Mouse (Mus musculus) hindbrain, embryonic 14.5 days (tissue): Measurements from ENCODE around the gene Ankrd54. TPM values are rescaled to one million over a fixed set of nuclear protein-coding genes. Genes with fewer than 3 reads are reported as not detected.
"Not testable (repeated sequence)": the region's sequence is repeated elsewhere in the genome, so short reads cannot be mapped to it uniquely, and the experiment has no call there.

Experiments used
- ATAC-seq: fragments of 200-750 bp; cut with Nextera tagmentation; 2 replicates; pipeline ENCODE4 v1.8.0; 2017; ENCODE audit warnings: moderate number of reproducible peaks, mild to moderate bottlenecking, moderate TSS enrichment, moderate library complexity; ENCODE audit not compliant: low FRiP score
- DNase-seq: peaks from one replicate; pipeline ENCODE4 v3.0.0-alpha.2; 2015; ENCODE audit warnings: low spot score
- H3K27ac ChIP-seq: fragments of 300-500 bp; sonication (generic); 2 replicates; pipeline ENCODE4 v1.5.1; 2014; ENCODE audit warnings: mild to moderate bottlenecking, moderate library complexity
- H3K27me3 ChIP-seq: fragments of 300-500 bp; sonication (generic); 2 replicates; pipeline ENCODE4 v1.6.1; 2014; ENCODE audit warnings: mild to moderate bottlenecking, low read length, mixed read lengths; ENCODE audit not compliant: control insufficient read depth, insufficient read depth
- H3K36me3 ChIP-seq: fragments of 300-500 bp; sonication (generic); replicated peaks from 2 replicates; pipeline ENCODE4 v1.6.1; 2014; ENCODE audit not compliant: control insufficient read depth, insufficient read depth
- H3K4me1 ChIP-seq: fragments of 300-500 bp; sonication (generic); replicated peaks from 2 replicates; pipeline ENCODE4 v1.6.1; 2014; ENCODE audit warnings: antibody characterized with exemption, low read length, mixed read lengths; ENCODE audit not compliant: control insufficient read depth, insufficient read depth
- H3K4me2 ChIP-seq: fragments of 300-500 bp; sonication (generic); replicated peaks from 2 replicates; pipeline ENCODE4 v1.6.1; 2014; ENCODE audit warnings: mild to moderate bottlenecking, moderate library complexity
- H3K4me3 ChIP-seq: fragments of 300-500 bp; sonication (generic); replicated peaks from 2 replicates; pipeline ENCODE4 v1.5.1; 2014; ENCODE audit warnings: mild to moderate bottlenecking, low read length
- H3K9ac ChIP-seq: fragments of 300-500 bp; sonication (generic); 2 replicates; pipeline ENCODE4 v1.6.1; 2014
- H3K9me3 ChIP-seq: fragments of 300-500 bp; sonication (generic); 2 replicates; pipeline ENCODE4 v1.6.1; 2016; ENCODE audit warnings: low read length; ENCODE audit not compliant: control insufficient read depth
- WGBS: fragments of 180-500 bp; shearing (Covaris S2); extraction: QIAGEN DNeasy Blood & Tissue Kit; methylation state at CpG from one replicate; pipeline ENCODE4 v1.1.7; 2014; 5-methylcytosine and 5-hydroxymethylcytosine counted together
- polyA plus RNA-seq: library from polyadenylated mRNA; unstranded; fragments of >200 nt; fragmentation: Nextera tagmentation; extraction: Ambion mirVana; gene quantifications from 2 replicates; pipeline ENCODE4 v1.2.1, GENCODE M21; 2014

The Ankrd54 gene
- polyA plus RNA-seq, 1 experiment from 2014 or later: 42.2 TPM

DNA sequence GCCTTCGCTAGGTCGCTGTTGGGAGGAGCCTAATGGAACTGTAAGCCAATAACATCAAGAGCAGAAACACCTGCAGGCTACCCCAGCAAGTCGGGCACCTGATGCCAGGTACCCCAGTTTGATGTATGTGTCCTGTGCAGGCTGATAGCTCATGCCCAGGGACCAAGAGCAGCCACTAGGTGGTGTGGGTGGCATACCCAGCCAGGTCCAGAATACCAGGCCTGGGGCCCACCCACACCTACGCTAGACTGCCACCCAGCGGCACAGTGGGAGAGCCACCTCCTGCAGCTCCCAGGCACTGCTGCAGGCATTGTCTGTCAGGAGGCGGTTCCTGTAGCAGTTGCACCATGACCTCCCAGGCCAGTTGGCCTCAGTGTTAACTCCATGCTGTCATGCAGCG, 23.8 kb downstream of the Ankrd54 start:
- H3K36me3 ChIP-seq: peaks cover 12% of the 10 kb centered on the region; the same call in 1 of the 2 replicates
- ATAC-seq: no peak
- H3K27me3 ChIP-seq: peaks cover 34% of the 10 kb centered on the region
- peaks cover 11% of the 10 kb centered on the region; the same call in 1 of the 2 replicates for H3K4me1 ChIP-seq
- no peak overlapping the region for H3K27ac ChIP-seq
- H3K4me3 ChIP-seq: no peak overlapping the region
- no peak overlapping the region for H3K9ac ChIP-seq
- DNase-seq: no peak
- H3K9me3 ChIP-seq: no peaks in the 10 kb centered on the region
- WGBS: 20% methylated on average over 7 of the region's 7 CpGs
- no peak overlapping the region for H3K4me2 ChIP-seq

DNA sequence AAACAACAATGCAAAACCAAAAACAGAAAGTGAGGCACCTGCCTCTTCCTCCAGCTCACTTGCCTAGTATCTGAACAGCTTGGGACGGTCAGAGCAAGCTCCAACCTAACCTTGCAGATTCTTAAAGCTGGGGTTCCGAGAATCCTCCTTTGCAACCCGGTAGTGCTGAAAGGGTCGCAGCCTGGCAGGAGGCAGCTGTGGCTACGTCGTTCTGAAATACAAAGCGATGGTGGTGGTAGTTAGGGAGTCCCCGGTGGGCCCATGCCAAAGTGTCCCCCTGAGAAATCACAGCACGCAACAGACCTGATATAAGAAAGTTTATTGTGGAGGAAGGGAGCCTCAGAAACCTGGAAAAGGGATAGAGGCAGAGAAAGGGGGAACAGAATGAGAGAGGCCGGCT, 24.4 kb downstream of the Ankrd54 start:
- no peak overlapping the region for H3K4me2 ChIP-seq
- no peak overlapping the region for H3K4me3 ChIP-seq

DNA sequence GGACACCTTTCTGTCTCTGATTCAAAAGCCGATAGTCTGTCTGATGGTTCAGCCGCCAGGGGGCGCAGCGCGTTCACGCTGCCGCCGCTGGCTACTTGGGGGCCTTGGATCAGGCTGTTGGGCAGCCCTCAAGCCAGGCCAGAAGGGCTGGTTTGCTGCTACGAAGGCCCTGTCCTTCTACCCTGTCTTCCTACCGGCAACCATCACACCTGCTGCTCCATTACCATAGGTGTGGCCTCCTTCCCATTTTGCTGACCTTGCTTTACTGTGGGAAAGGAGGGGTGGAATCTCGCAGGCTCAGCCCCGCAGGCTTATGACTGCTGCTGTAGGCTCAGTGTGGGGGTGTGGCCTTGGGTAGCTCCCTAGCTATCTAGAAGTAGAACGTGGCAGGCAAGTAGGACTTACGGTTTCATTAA, 24.8 kb downstream of the Ankrd54 start:
- ATAC-seq: no peak; the same call in 1 of the 2 replicates

More for the DNA sequence above, 24.4 kb downstream of the Ankrd54 start:
- Histone ChIP-seq H3K27me3 (peaks cover 29% of the 10 kb centered on the region), H3K9me3 (no peaks in the 10 kb centered on the region), H3K27ac (no peak overlapping the region), H3K36me3 (peaks cover 12% of the 10 kb centered on the region; the same call in 1 of the 2 replicates), H3K4me1 (peaks cover 8% of the 10 kb centered on the region; the same call in 1 of the 2 replicates), H3K9ac (no peak overlapping the region)
- ATAC-seq (no peak), DNase-seq (no peak)
- WGBS: 66% methylated on average over 10 of the region's 10 CpGs

DNA sequence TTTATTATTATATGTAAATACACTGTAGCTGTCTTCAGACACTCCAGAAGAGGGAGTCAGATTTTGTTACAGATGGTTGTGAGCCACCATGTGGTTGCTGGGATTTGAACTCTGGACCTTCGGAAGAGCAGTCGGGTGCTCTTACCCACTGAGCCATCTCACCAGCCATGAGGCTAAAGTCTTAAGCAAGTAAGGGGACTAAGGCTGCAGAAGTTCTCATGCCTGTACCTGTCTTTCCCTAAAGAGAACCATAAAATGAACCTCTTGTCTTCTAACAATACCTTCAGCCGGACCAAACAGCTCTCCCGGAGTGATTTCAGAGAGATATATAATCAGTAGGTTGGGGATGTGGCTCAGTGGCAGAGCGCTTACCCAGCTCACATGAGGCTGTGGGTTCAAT, 30.8 kb downstream of the Ankrd54 start:
- Histone ChIP-seq H3K36me3 (peaks cover 10% of the 10 kb centered on the region; the same call in 1 of the 2 replicates), H3K9ac (0 out of 2 replicates have a peak overlapping the region, but pooled peaks have one; percentile 11), H3K4me1 (peaks cover 28% of the 10 kb centered on the region)
- not testable (repeated sequence) for ATAC-seq, H3K27me3 ChIP-seq, H3K4me2 ChIP-seq, H3K27ac ChIP-seq, DNase-seq, H3K9me3 ChIP-seq, H3K4me3 ChIP-seq
- 87% methylated on average over 5 of the region's 5 CpGs for whole genome bisulfite sequencing

More for the DNA sequence above, 24.8 kb downstream of the Ankrd54 start:
- H3K9me3 ChIP-seq: no peaks in the 10 kb centered on the region
- H3K9ac ChIP-seq: no peak overlapping the region
- H3K27me3 ChIP-seq: peaks cover 25% of the 10 kb centered on the region
- H3K4me2 ChIP-seq: no peak overlapping the region
- H3K4me1 ChIP-seq: peaks cover 6% of the 10 kb centered on the region; the same call in 1 of the 2 replicates
- DNase-seq: peak; percentile 76
- 12% methylated on average over 14 of the region's 14 CpGs for WGBS
- no peak overlapping the region for H3K27ac ChIP-seq
- H3K36me3 ChIP-seq: peaks cover 12% of the 10 kb centered on the region; the same call in 1 of the 2 replicates
- H3K4me3 ChIP-seq: no peak overlapping the region

DNA sequence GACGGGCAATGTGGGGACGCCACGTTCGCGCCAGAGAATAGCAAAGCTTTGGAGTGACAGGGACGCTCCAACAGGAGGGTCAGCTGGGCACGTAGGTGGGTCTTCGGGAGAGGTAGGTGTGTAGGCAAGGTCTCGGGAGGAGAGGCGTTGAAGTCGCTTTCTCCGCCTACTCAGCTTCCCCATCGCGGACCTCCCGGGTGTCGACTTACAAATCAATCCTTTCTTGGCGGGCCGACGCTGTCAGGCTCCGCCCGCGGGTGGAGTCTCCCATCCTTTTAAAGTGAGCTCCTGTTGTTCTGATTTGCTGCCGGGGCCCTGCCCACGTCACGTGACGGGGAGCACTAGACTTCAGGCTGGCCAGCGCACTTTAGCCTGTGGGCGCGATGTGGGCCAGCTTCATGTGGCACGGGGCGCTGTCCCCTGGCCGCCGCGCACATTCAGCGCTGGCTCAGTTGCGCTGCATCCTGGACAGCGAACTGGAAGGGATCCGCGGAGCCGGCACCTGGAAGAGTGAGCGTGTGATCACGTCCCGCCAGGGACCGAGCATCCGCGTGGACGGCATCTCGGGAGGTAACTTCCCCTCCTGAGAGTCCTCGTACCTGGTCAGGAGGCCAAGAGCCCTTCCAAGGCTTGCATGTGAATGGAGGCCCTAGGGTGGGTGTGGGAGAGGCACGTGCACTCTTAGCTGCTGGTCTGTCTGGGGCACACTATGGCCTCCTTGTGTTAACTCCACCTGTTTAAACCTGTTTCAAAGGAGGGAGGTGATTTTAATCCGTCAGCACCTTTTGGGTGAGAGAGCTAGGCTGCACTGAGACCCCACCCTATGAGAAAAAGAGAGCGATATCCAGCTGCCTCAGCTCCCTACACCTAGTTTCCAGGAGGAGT, 31.9 kb downstream of the Ankrd54 start:
- H3K27ac ChIP-seq: 0 out of 2 replicates have a peak overlapping the region, but pooled peaks have one; percentile 27
- under 1% methylated on average over 51 of the region's 52 CpGs for WGBS
- no peaks in the 10 kb centered on the region for H3K36me3 ChIP-seq
- ATAC-seq (peak; percentile 84), DNase-seq (peak; percentile 86)
- H3K27me3 ChIP-seq: no peaks in the 10 kb centered on the region
- peak overlapping the region; percentile 73 for H3K4me2 ChIP-seq
- peaks cover 31% of the 10 kb centered on the region for H3K4me1 ChIP-seq
- H3K4me3 ChIP-seq: peak overlapping the region; percentile 61
- H3K9ac ChIP-seq: peak overlapping the region; percentile 94
- no peaks in the 10 kb centered on the region for H3K9me3 ChIP-seq

DNA sequence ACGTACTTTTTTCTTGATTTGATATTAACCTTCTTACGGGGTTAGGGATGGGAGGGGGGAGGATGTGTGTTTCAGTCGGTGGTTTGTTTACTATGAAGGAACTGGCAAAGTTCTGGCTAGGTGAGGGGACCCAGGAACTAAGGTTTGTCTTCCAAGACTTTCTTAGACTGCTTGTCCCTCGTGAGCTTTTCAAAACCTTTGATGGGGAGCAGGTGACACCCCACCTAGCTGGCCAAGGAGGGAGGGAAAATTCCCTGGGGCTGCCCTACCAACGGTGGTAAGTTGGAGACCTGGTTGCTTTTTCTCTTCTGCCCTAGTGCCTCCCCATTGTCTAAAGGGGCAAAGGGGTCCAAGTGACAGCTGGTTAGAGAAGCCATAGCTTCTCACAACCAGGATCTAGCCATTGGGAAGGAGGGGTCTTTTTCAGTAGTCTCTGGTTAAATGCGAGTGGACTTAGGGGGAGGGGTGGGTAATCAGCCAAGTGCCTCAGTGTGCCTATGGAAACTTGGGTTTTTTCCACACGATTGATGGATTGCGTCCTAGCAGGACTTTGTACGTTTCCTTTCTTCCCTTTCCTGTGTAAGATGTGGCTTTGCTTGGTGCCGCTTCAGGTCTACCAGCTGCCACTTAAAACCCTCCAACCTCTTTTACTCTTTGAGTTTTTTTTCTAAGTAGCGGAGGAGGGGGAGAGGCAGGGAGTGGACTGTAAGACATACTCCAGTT, 33.0 kb downstream of the Ankrd54 start:
- Histone ChIP-seq H3K9ac (peak overlapping the region; percentile 94), H3K36me3 (no peaks in the 10 kb centered on the region), H3K27me3 (0 out of 2 replicates have a peak, but pooled peaks cover 6% of the 10 kb centered on the region), H3K4me1 (peaks cover 31% of the 10 kb centered on the region), H3K4me3 (peak overlapping the region; percentile 61), H3K9me3 (no peaks in the 10 kb centered on the region), H3K4me2 (peak overlapping the region; percentile 73), H3K27ac (peak overlapping the region; percentile 27; the same call in 1 of the 2 replicates)
- WGBS: 7% methylated on average over 11 of the region's 11 CpGs
- DNase-seq (no peak), ATAC-seq (peak; percentile 4; the same call in 1 of the 2 replicates)

DNA sequence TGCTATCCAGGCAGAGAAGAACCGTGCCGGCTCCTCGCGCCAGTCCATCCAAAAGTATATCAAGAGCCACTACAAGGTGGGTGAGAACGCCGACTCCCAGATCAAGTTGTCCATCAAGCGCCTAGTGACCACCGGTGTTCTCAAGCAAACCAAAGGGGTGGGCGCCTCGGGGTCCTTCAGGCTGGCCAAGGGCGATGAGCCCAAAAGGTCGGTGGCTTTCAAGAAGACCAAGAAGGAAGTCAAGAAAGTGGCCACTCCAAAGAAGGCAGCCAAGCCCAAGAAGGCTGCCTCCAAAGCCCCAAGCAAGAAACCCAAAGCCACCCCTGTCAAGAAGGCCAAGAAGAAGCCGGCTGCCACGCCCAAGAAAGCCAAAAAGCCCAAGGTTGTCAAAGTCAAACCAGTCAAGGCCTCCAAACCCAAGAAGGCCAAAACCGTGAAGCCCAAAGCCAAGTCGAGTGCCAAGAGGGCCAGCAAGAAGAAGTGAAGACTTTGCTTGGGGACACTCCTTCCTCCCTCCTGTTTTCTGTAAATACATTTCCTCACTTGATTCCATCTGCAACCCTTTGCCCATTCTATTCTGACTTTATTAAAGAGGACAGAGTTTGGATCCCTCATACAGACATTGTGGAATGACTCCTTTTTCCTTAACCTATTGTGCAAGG, 33.7 kb downstream of the Ankrd54 start:
- peak overlapping the region; percentile 61 for H3K4me3 ChIP-seq
- 0 out of 2 replicates have a peak, but pooled peaks cover 6% of the 10 kb centered on the region for H3K27me3 ChIP-seq
- peak overlapping the region; percentile 92 for H3K27ac ChIP-seq
- H3K4me1 ChIP-seq: peaks cover 31% of the 10 kb centered on the region
- WGBS: 30% methylated on average over 16 of the region's 16 CpGs
- peak overlapping the region; percentile 94 for H3K9ac ChIP-seq
- peak overlapping the region; percentile 73 for H3K4me2 ChIP-seq
- no peak for ATAC-seq
- no peak for DNase-seq
- no peaks in the 10 kb centered on the region for H3K36me3 ChIP-seq
- H3K9me3 ChIP-seq: no peaks in the 10 kb centered on the region

DNA sequence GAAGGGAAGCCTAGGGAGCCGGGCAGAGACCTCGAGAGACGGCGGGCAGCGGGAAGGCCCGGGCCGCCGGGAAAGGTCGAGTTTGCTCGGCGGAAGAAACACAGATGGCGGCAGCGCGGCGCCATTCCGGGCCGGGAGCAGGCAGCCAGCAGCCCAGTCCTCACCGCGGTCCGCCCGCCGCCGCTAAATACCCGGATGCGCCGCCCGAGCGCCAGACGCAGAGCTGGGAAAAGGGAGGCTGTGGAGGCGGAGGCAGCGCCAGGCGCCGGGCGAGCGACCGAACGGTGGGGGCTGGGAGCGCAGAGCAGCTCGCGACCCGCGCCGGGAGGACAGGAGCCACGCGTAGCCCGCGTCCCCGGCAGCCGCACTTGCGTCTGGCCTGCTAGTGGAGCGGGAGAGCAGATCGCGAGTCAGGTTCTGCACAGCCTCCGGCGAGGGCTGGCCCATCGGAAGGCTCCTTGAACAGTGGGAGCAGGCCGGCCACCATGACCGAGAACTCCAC, 34.4 kb downstream of the Ankrd54 start, which contains the start of gene H1f0:
Gene H1f0 (plus strand): TSS at position 214 of the 502 bp plus-strand sequence.
- Histone ChIP-seq H3K27me3 (0 out of 2 replicates have a peak, but pooled peaks cover 6% of the 10 kb centered on the region), H3K27ac (peak within 1 kb of the TSS; percentile 92), H3K4me1 (peaks cover 31% of the 10 kb centered on the region), H3K4me2 (peak within 1 kb of the TSS; percentile 73), H3K4me3 (peak within 1 kb of the TSS; percentile 61), H3K36me3 (no peaks in the 10 kb centered on the region), H3K9me3 (no peaks in the 10 kb centered on the region), H3K9ac (peak within 1 kb of the TSS; percentile 94)
- DNase-seq: peak; percentile 90
- peak; percentile 87 for ATAC-seq
- under 1% methylated on average over 50 of the region's 58 CpGs for WGBS
